Mouse (Mus musculus) small intestine, adult 2 months (tissue): Measurements from ENCODE around the gene Srrd.

ENCODE experiments used
- CTCF ChIP-seq: fragments of 200-500 bp; IDR thresholded peaks from 2 replicates; pipeline ENCODE4 v1.5.1; 2012; ENCODE audit warnings: low read depth, mild to moderate bottlenecking, control low read depth, inconsistent platforms, low read length, moderate library complexity, mixed read lengths; ENCODE audit not compliant: insufficient replicate concordance, insufficient read length; ENCODE audit errors: extremely low read depth
- POLR2A ChIP-seq: fragments of 200-500 bp; IDR thresholded peaks from 2 replicates; pipeline ENCODE4 v1.6.1; 2012; ENCODE audit warnings: low read depth, mild to moderate bottlenecking, control low read depth, inconsistent platforms, low read length, moderate library complexity

- TF ChIP-seq CTCF (no peak), POLR2A (no peak)
These were observed 52.3 kb downstream of the Srrd start for GRCm38 (mm10) chr5:112290536-112290880.
